Mouse (Mus musculus) heart, embryonic 12.5 days (tissue): Measurements from ENCODE around the gene Myo9b. TPM values are rescaled to one million over a fixed set of nuclear protein-coding genes. Genes with fewer than 3 reads are reported as not detected.
A peak's percentile ranks its signal among the peaks of the same experiment; 100 is the strongest.
"Not testable (repeated sequence)": the region's sequence is repeated elsewhere in the genome, so short reads cannot be mapped to it uniquely, and the experiment has no call there.

ENCODE experiments used
- ATAC-seq: fragments of 200-750 bp; cut with Nextera tagmentation; 2 replicates; pipeline ENCODE4 v1.8.0; 2017; ENCODE audit warnings: moderate TSS enrichment, moderate library complexity; ENCODE audit not compliant: insufficient number of reproducible peaks, low FRiP score
- H3K27ac ChIP-seq: fragments of 300-500 bp; sonication (generic); 2 replicates; pipeline ENCODE4 v1.5.1; 2016; ENCODE audit warnings: mild to moderate bottlenecking, moderate library complexity; ENCODE audit not compliant: poor library complexity, severe bottlenecking
- H3K27me3 ChIP-seq: fragments of 300-500 bp; sonication (generic); replicated peaks from 2 replicates; pipeline ENCODE4 v1.6.1; 2016; ENCODE audit warnings: mild to moderate bottlenecking, moderate library complexity
- H3K36me3 ChIP-seq: fragments of 300-500 bp; sonication (generic); 2 replicates; pipeline ENCODE4 v1.6.1; 2016; ENCODE audit warnings: mild to moderate bottlenecking, moderate library complexity
- H3K4me1 ChIP-seq: fragments of 300-500 bp; sonication (generic); replicated peaks from 2 replicates; pipeline ENCODE4 v1.6.1; 2016; ENCODE audit warnings: mild to moderate bottlenecking
- H3K4me2 ChIP-seq: fragments of 300-500 bp; sonication (generic); 2 replicates; pipeline ENCODE4 v1.6.1; 2016; ENCODE audit warnings: mild to moderate bottlenecking, moderate library complexity
- H3K4me3 ChIP-seq: fragments of 300-500 bp; sonication (generic); 2 replicates; pipeline ENCODE4 v1.5.1; 2016; ENCODE audit warnings: mild to moderate bottlenecking
- H3K9ac ChIP-seq: fragments of 300-500 bp; sonication (generic); 2 replicates; pipeline ENCODE4 v1.6.1; 2016; ENCODE audit warnings: mild to moderate bottlenecking, moderate library complexity
- H3K9me3 ChIP-seq: fragments of 300-500 bp; sonication (generic); replicated peaks from 2 replicates; pipeline ENCODE4 v1.6.1; 2016; ENCODE audit warnings: mild to moderate bottlenecking, moderate library complexity
- WGBS: fragments of 180-500 bp; shearing (Covaris S2); methylation state at CpG from one replicate; pipeline ENCODE4 v1.1.7; 2016; 5-methylcytosine and 5-hydroxymethylcytosine counted together
- polyA plus RNA-seq: library from polyadenylated mRNA; unstranded; fragments of >200 nt; fragmentation: Nextera tagmentation; extraction: Ambion mirVana; gene quantifications from 2 replicates; pipeline ENCODE4 v1.2.1, GENCODE M21; 2016

Myo9b gene
- polyA plus RNA-seq, 1 experiment from 2014 or later = 28.1 TPM

DNA sequence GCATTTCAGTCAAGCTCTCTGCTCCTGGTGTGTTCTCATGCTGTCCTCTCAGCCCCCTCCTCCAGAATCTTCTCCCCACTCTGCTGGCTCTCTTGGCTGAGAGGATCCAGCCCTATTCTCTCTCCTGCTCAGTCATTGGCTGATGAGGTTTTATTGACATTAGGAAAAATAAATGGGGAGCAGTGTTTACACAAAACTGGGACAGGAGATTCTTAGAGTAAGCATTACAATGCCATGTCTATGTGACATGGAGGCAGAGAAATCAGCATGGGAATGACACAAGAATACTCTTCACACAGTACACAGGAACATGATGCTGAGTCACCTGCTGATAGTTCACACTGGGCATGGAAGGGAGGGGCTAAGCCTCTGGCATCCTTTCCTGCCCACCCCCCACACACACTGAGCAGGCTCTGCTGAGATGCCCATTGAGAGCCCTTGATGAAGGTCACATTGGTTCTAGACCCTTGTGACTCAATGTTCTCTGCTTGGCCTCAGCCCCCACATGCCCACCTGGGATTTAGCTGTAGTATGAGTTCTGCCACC, 44.0 kb downstream of the Myo9b start:
- Histone ChIP-seq H3K9me3 (no peaks in the 10 kb centered on the region), H3K27ac (no peak overlapping the region), H3K27me3 (no peaks in the 10 kb centered on the region), H3K4me1 (peaks cover 52% of the 10 kb centered on the region), H3K4me3 (no peak overlapping the region), H3K4me2 (no peak overlapping the region), H3K9ac (no peak overlapping the region), H3K36me3 (peaks cover 38% of the 10 kb centered on the region)
- ATAC-seq = peak; percentile 74

DNA sequence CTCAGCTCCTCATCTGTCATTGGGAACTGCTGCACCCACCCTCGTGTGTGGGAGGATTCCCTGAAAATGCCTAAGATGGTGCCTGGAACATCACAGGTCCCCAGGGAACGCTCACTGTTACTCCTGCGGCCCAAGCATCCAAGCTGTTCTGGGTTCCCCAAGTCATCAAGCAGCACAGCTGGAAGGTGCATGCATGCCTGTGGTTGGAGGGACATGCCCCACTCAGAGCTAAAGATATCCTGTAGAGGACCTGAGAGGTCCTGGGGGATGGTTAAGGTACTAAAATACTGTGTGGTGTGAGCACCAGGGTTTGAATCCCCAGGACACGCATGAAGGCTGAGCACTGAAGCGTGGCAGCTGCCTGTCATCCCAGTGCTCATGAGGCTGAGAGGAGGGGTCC, 46.1 kb downstream of the Myo9b start:
- 86% methylated on average over 5 of the region's 5 CpGs for WGBS

DNA sequence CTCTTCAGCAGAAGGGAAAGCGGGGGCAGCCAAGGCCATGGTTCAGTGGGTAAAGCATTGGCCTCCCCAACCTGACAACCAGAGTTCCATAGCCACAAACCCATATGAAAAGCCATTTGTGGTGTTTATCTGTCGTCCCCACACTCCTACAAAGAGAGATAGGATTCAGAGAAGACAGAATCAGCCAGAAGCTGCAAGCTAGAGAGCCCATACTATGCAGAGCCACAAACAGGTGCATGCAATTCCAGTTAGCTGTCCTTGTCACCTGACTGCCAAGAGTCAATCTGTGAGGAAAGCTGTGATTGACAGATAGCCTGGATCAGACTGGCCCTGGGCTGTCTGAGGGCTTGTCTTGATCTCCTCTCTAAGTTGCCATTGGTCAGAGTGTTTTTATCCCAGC, 47.2 kb downstream of the Myo9b start:
- not testable (repeated sequence) for H3K9me3 ChIP-seq, H3K27ac ChIP-seq, H3K4me3 ChIP-seq, H3K27me3 ChIP-seq, ATAC-seq, H3K4me2 ChIP-seq, H3K9ac ChIP-seq
- H3K4me1 ChIP-seq = peaks cover 25% of the 10 kb centered on the region
- peaks cover 70% of the 10 kb centered on the region for H3K36me3 ChIP-seq
- WGBS = 72% methylated on average over 2 of the region's 2 CpGs

More for the DNA sequence above, 46.1 kb downstream of the Myo9b start:
- H3K4me1 ChIP-seq = peaks cover 33% of the 10 kb centered on the region
- peaks cover 59% of the 10 kb centered on the region for H3K36me3 ChIP-seq
- not testable (repeated sequence) for H3K27ac ChIP-seq, H3K4me2 ChIP-seq, H3K4me3 ChIP-seq, H3K27me3 ChIP-seq, ATAC-seq, H3K9me3 ChIP-seq, H3K9ac ChIP-seq

DNA sequence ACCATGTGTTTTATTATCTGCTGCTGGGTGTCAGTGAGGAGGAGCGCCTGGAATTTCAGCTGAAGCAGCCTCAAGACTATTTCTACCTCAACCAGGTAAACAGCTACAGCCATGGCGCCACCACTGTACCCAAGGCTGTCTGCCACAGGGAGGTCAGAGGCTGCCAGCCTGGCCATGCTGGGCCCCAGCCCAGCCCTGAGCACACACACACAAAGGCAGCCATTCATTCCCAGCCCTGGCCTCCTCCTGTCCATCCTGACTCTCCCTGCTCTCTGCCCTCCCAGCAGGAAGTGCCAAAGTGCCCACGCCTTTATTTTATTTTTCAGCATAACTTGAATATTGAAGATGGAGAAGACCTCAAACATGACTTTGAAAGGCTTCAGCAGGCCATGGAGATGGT, 50.4 kb downstream of the Myo9b start:
- Histone ChIP-seq H3K27me3 (no peaks in the 10 kb centered on the region), H3K36me3 (peaks cover 72% of the 10 kb centered on the region), H3K9ac (no peak overlapping the region), H3K4me1 (0 out of 2 replicates have a peak, but pooled peaks cover 4% of the 10 kb centered on the region), H3K9me3 (no peaks in the 10 kb centered on the region), H3K27ac (no peak overlapping the region), H3K4me2 (no peak overlapping the region), H3K4me3 (no peak overlapping the region)
- ATAC-seq = no peak
- 86% methylated on average over 3 of the region's 3 CpGs for WGBS

DNA sequence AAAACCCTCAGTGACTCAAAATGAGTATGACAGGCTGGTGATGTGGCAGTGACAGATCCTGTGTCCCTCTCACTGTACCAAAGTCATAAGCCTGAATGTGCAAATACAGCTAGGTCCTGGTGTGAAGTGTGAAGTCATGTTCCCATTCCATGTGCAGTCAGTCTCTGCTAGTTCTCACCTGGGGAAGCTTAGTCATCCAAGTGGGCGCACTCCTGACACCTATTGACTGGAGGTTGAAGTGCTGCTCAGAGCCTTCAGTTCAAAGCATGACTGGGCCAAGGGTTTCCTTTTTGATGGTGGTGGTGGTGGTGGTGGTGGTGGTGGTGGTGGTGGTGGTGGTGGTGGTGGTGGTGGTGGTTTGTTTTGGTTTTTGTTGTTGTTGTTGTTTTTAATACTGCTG, 52.3 kb downstream of the Myo9b start:
- H3K27ac ChIP-seq = no peak overlapping the region
- 87% methylated on average over 1 of the region's 1 CpGs for WGBS
- H3K36me3 ChIP-seq = peaks cover 79% of the 10 kb centered on the region
- ATAC-seq = peak; percentile 54; the same call in 1 of the 2 replicates
- H3K9me3 ChIP-seq = no peaks in the 10 kb centered on the region
- no peaks in the 10 kb centered on the region for H3K4me1 ChIP-seq
- H3K9ac ChIP-seq = no peak overlapping the region
- no peak overlapping the region for H3K4me2 ChIP-seq
- H3K4me3 ChIP-seq = no peak overlapping the region
- H3K27me3 ChIP-seq = no peaks in the 10 kb centered on the region

DNA sequence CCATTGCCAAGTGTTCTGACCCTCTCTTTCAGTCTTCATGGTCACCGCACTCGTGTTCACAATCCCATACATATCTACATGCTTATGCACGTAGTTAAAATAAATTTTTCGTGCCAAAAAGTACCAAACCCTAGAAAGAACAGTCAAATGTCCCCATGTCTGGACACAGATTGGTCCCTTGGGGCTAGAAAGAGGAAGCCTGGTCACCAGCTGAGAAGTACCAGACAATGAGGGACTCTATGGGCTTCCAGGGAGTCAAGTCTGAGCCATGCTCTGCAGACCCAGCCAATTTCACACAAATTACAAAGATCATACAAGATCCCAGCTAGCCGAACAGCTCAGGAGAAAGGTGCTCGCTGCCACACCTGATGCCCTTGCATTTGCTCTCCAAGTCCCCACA, 65.3 kb downstream of the Myo9b start:
- ATAC-seq, H3K27me3 ChIP-seq, H3K4me1 ChIP-seq, H3K9me3 ChIP-seq, H3K4me2 ChIP-seq, H3K9ac ChIP-seq, H3K4me3 ChIP-seq, H3K27ac ChIP-seq: not testable (repeated sequence)
- peaks cover 74% of the 10 kb centered on the region for H3K36me3 ChIP-seq
- WGBS = 96% methylated on average over 6 of the region's 6 CpGs

DNA sequence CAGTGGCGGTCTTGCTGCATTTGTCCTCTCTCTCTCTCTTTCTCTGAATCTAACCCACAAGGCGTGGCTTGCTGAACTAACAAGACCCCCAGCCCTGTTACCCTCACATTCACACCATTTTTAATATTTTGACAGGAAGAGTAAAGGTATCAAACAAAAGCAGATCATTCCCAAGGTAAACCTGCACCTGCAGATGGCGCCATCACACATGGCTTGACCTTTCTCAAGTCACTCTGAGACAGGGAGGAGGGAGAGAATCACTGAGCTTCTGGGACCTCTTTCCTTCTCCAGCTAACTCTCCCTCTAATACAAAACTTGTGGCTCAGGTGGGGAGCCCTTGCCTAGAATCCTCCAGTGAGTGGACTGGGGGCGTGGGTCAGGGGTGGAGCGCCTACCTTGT, 68.1 kb downstream of the Myo9b start:
- Histone ChIP-seq H3K4me2 (no peak overlapping the region), H3K4me1 (no peaks in the 10 kb centered on the region), H3K9ac (no peak overlapping the region), H3K4me3 (no peak overlapping the region), H3K9me3 (no peaks in the 10 kb centered on the region), H3K36me3 (peaks cover 83% of the 10 kb centered on the region), H3K27me3 (no peaks in the 10 kb centered on the region), H3K27ac (no peak overlapping the region)
- ATAC-seq = no peak
- 78% methylated on average over 5 of the region's 5 CpGs for WGBS

DNA sequence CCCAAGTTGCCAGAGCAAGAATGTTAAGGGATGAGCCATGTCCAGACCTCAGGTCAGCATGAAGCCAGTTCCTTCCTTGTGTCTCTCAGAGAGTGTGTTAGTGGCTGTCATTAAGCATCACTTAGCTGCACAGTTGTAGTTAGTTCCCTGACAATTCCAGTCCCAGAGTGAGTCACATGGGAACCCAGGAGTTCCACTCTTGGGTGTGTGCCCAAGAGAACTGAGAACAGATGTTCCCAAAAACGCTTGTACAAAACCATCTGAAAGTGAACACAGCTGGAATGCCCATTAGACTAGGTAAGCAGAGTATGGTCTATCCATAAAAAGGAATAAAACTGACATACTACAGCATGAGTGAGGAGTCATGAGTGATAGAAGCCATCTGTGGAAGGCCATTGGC, 74.1 kb downstream of the Myo9b start:
- no peaks in the 10 kb centered on the region; the same call in 1 of the 2 replicates for H3K4me1 ChIP-seq
- no peak overlapping the region for H3K27ac ChIP-seq
- no peaks in the 10 kb centered on the region for H3K27me3 ChIP-seq
- peaks cover 97% of the 10 kb centered on the region for H3K36me3 ChIP-seq
- H3K4me3 ChIP-seq = no peak overlapping the region
- WGBS = 79% methylated on average over 1 of the region's 1 CpGs
- no peak overlapping the region for H3K9ac ChIP-seq
- no peaks in the 10 kb centered on the region for H3K9me3 ChIP-seq
- no peak overlapping the region for H3K4me2 ChIP-seq
- ATAC-seq = no peak

DNA sequence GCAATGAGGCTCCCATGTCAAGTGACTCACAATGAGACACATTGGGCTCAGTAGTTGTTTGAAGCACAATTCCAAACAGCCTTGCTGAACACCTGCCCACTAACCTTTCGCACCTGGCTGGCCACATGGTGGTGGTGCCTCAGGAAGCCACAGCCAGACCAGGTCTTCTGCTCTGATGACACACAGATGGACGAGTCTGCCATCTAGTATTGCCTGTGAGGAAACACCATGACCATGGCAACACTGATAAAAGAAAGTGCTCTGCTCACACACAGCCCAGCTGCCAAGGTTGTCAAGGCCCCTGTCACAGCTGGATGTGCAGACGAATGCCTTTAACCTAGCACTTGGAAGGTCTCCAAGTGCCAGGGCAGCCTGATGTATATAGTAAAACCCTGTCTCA, 78.6 kb downstream of the Myo9b start:
- Histone ChIP-seq H3K4me2 (no peak overlapping the region), H3K4me3 (no peak overlapping the region), H3K9ac (no peak overlapping the region), H3K27me3 (no peaks in the 10 kb centered on the region), H3K4me1 (no peaks in the 10 kb centered on the region; the same call in 1 of the 2 replicates), H3K36me3 (peaks cover 100% of the 10 kb centered on the region), H3K9me3 (no peaks in the 10 kb centered on the region), H3K27ac (no peak overlapping the region)
- ATAC-seq = no peak
- 42% methylated on average over 3 of the region's 3 CpGs for WGBS

DNA sequence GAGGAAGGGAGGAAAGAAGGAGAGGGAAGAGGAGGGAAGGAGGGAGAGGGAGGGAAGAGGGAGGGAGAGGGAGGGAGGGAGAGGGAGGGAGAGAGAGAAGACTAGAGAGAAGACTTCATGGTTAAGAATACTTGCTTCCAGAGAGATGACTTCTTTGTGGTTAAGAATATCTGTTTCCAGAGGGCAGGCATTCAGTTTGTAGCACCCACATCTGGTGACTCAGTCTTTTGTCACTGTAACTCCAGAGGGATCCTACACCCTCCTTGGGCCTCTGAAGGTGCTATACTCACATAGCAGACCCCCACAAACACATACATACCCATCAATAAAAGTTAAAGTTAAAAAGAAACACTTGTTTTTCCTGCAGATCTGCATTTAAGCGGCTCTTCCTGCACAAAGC, 79.0 kb downstream of the Myo9b start:
- Histone ChIP-seq H3K4me3 (no peak overlapping the region), H3K27ac (no peak overlapping the region), H3K4me2 (no peak overlapping the region), H3K27me3 (no peaks in the 10 kb centered on the region), H3K36me3 (peaks cover 100% of the 10 kb centered on the region), H3K9ac (no peak overlapping the region), H3K9me3 (no peaks in the 10 kb centered on the region), H3K4me1 (no peaks in the 10 kb centered on the region; the same call in 1 of the 2 replicates)
- WGBS = 94% methylated on average over 1 of the region's 1 CpGs
- ATAC-seq = no peak

DNA sequence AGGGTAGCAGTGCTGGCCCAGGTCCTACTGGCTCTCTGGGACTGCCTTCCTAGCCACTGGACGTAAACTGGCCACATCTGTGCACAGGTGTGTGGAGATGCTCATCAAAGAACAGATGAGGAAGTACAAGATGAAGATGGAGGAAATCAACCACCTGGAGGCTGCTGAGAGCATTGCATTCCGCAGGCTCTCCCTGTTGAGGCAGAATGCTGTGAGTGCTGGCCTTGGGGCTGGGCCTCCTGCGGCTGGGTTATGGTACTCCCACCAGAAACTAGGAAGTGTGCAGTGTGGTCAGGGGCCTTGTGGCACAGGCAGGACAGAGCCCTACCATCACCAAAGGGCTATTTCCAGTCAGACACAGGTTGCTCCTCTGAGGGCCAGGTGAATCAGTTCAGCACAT, 85.5 kb downstream of the Myo9b start:
- Histone ChIP-seq H3K27me3 (no peaks in the 10 kb centered on the region), H3K27ac (no peak overlapping the region), H3K9ac (no peak overlapping the region), H3K9me3 (no peaks in the 10 kb centered on the region), H3K4me1 (no peaks in the 10 kb centered on the region), H3K4me3 (no peak overlapping the region), H3K4me2 (no peak overlapping the region), H3K36me3 (peaks cover 83% of the 10 kb centered on the region)
- 85% methylated on average over 3 of the region's 3 CpGs for WGBS
- no peak for ATAC-seq
